In the genomic region with DNA sequence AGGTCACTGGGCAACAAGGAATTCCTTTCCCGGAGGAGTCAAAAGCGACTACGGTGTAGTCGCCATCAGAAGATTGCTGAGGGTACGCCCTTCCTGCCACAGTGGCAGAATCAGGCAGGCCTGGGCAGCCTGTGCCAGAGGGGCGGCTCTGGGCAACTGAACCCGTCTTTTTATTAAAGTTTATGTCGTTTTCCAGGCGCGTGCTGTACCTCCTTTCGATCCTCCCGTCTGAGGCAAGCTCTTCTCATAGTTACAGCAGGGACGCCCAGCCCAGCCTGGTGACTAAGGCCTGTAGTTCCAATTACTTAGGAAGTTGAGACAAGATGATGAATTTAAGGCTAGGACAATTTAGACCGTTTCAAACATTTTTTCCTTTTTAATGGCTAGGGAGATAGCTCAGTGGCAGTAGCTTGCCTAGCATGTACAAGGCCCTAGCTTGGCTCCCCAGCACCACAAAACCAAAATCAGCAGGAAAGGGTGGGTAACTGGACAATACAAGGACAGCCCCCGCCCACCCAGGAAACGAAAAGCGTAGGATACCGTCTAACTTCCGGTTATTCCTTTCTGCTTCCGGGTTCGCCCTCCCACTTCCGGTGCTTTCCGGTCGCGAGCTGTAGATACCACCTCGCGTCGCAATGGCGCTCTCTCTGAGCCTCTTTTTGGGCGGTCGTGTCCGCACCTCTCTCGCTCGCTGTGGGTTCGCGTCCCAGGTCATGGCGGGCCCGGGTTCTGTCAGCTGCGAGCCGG, we compare ENCODE assay signal across 8 mouse cellular contexts. TPM values are rescaled to one million over a fixed set of nuclear protein-coding genes. Genes with fewer than 3 reads are reported as not detected.
A peak's percentile ranks its signal among the peaks of the same experiment; 100 is the strongest.
DNase-seq lines count a peak whose midpoint lies in the region; ATAC-seq and TF ChIP-seq lines count a peak whose summit lies in the region.

A gene (plus strand): TSS at position 591 of the 747 bp plus-strand sequence.

- TF ChIP-seq CTCF in lung, embryonic 14.5 days (IDR thresholded peaks at IDR 0.05; ENCODE audit: low read depth): 0 out of 2 replicates have a peak, but pooled peaks have one; percentile 23

- peak within 1 kb of the TSS; percentile 77 for H3K4me2 ChIP-seq in lung, embryonic 14.5 days

- no peaks in the 10 kb centered on the region for H3K4me1 ChIP-seq in lung, embryonic 14.5 days (ENCODE audit: insufficient read depth)

- peak within 1 kb of the TSS; percentile 76 for H3K4me3 ChIP-seq in lung, embryonic 14.5 days (ENCODE audit: low read depth, low read length)

- DNase-seq in MN1 (ENCODE audit: low spot score): peak; percentile 93
- DNase-seq in cerebellum, adult 8-10 months: peak; percentile 76
- peak; percentile 81 for DNase-seq in forelimb bud, embryonic 11.5 days (ENCODE audit: low read depth, low spot score)
- DNase-seq in heart, postnatal 4 days: peak; percentile 87
- peak; percentile 81 to 82 for DNase-seq in layer of hippocampus, adult 8-10 months (ENCODE audit: low spot score in 2 of 2)
- DNase-seq in lung, embryonic 14.5 days: peak; percentile 93
- DNase-seq in thymus, adult 18-20 months: peak; percentile 59 to 78

- peak within 1 kb of the TSS; percentile 78 for H3K27ac ChIP-seq in lung, embryonic 14.5 days (ENCODE audit: low read depth)

- peaks cover 28% of the 10 kb centered on the region for H3K36me3 ChIP-seq in lung, embryonic 14.5 days (ENCODE audit: insufficient read depth)

- ATAC-seq in lung, embryonic 14.5 days (ENCODE audit: insufficient read depth): peak; percentile 88
- peak; percentile 88 for ATAC-seq in neutrophil, adult 5-6 weeks (ENCODE audit: extremely low read depth, insufficient number of reproducible peaks, low FRiP score, poor library complexity, severe bottlenecking)

- H3K9me3 ChIP-seq in lung, embryonic 14.5 days (ENCODE audit: low read depth, low read length): no peaks in the 10 kb centered on the region

- peak within 1 kb of the TSS; percentile 85 for H3K9ac ChIP-seq in lung, embryonic 14.5 days

- no peaks in the 10 kb centered on the region for H3K27me3 ChIP-seq in lung, embryonic 14.5 days (ENCODE audit: insufficient read depth, low read length)

- 25% methylated on average over 40 of the region's 40 CpGs for WGBS in lung, embryonic 14.5 days

RNA-seq across cellular contexts. Expression of the gene that starts here (rescaled TPM):
- 10 to 100 TPM; 23.5 to 24.8 TPM for total RNA-seq in heart, postnatal 4 days (2021)
- total RNA-seq in layer of hippocampus, adult 8-10 months (2022): 10 to 100 TPM; 37.2 to 43.3 (median 38.6) TPM
- polyA plus RNA-seq in lung, embryonic 14.5 days (2014; fragmentation: Nextera tagmentation; extraction: Ambion mirVana): 40.1 and 41.0 TPM in 2 replicates
- 33.8 and 39.5 TPM in 2 replicates for total RNA-seq in neutrophil, adult 5-6 weeks (2017)

Comparison
In these comparisons a context has a peak if more than half of its experiments do, and no peak if none do; other contexts are left out.
1. Peak in every context shown above with its lines: DNase-seq, ATAC-seq, H3K4me3 ChIP-seq and H3K27ac ChIP-seq.